Mouse (Mus musculus): ENCODE measurements around the gene Spg21. TPM values are rescaled to one million over a fixed set of nuclear protein-coding genes. Genes with fewer than 3 reads are reported as not detected.
A peak's percentile ranks its signal among the peaks of the same experiment; 100 is the strongest.

The Spg21 gene
- polyA plus RNA-seq, 1 experiment from 2014 or later: 102 TPM

DNA sequence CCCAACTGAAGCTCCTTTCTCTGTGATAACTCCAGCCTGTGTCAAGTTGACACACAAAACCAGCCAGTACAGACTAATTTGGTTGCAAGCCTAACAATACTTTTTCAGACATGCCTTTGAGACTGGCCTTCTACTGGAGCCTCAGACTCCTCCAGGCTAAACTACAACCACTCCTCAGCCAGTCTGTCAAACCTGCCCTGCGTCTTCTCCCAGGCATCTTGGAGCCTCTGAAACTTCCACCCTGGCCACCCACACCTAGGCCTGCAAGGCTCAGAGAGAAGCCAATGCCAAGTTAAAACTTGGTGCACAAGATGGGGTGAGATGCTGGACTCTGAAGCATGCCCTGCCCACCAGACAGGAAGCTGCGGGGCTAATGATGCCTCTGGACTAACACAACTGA is 31.6 kb downstream of the Spg21 start:
- WGBS: 86% methylated on average over 2 of the region's 2 CpGs
- Histone ChIP-seq H3K36me3 (peaks cover 22% of the 10 kb centered on the region), H3K27ac (no peak overlapping the region), H3K4me1 (replicated peaks) (no peaks in the 10 kb centered on the region), H3K4me3 (no peak overlapping the region), H3K9me3 (no peaks in the 10 kb centered on the region), H3K27me3 (ENCODE audit: insufficient read depth, poor library complexity, severe bottlenecking) (no peaks in the 10 kb centered on the region)
- no peak for DNase-seq (ENCODE audit: low spot score)

DNA sequence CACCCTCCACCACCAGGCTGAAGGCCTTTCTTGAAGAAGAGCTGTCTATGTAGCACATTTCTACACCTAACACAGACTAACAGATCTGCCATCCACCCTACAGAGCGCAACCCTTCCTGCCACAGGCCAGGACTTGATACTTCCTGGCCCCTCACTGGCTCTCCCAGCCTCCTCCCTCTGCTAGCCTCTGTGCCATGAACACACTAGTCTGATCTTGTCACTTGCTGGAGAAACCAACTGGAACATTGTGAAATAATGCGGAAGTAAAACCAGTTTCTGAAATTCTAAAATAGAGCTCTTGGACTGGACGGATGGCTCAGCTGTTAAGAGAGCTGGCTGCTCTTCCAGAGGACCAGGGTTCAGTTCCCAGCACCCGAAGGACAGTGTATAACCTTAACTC is 32.1 kb downstream of the Spg21 start:
- Histone ChIP-seq H3K27ac (no peak overlapping the region), H3K27me3 (ENCODE audit: insufficient read depth, poor library complexity, severe bottlenecking) (no peaks in the 10 kb centered on the region), H3K9me3 (no peaks in the 10 kb centered on the region), H3K4me3 (no peak overlapping the region), H3K4me1 (replicated peaks) (no peaks in the 10 kb centered on the region), H3K36me3 (peaks cover 17% of the 10 kb centered on the region)
- DNase-seq (ENCODE audit: low spot score): no peak
- 89% methylated on average over 4 of the region's 4 CpGs for WGBS

DNA sequence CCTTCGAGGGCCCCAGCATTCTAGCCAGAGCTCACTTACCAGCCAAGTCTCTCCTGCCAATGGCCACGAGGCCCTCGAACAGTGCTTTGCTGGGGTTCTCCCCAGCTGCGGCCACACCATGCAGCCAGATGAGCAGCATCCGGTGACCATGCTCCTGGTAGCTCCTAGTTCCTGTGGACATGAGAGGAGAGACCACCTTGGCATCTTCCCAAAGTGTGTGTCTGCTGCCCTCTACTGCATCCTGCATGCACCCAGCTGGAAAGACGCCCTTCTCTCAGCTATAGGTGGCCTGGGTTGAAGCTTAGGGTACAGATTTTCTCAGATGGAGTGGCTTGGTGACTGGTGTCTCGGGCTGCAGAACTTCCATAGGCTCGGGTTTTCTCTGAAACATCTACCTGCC is 41.4 kb downstream of the Spg21 start:
- H3K27ac ChIP-seq: no peak overlapping the region
- no peaks in the 10 kb centered on the region for H3K9me3 ChIP-seq
- no peak overlapping the region for H3K4me3 ChIP-seq
- H3K36me3 ChIP-seq: no peaks in the 10 kb centered on the region
- 0 out of 2 replicates have a peak, but pooled peaks cover 5% of the 10 kb centered on the region for H3K4me1 ChIP-seq (replicated peaks)
- no peaks in the 10 kb centered on the region for H3K27me3 ChIP-seq (ENCODE audit: insufficient read depth, poor library complexity, severe bottlenecking)
- DNase-seq (ENCODE audit: low spot score): peak; percentile 40
- WGBS: 68% methylated on average over 8 of the region's 8 CpGs

DNA sequence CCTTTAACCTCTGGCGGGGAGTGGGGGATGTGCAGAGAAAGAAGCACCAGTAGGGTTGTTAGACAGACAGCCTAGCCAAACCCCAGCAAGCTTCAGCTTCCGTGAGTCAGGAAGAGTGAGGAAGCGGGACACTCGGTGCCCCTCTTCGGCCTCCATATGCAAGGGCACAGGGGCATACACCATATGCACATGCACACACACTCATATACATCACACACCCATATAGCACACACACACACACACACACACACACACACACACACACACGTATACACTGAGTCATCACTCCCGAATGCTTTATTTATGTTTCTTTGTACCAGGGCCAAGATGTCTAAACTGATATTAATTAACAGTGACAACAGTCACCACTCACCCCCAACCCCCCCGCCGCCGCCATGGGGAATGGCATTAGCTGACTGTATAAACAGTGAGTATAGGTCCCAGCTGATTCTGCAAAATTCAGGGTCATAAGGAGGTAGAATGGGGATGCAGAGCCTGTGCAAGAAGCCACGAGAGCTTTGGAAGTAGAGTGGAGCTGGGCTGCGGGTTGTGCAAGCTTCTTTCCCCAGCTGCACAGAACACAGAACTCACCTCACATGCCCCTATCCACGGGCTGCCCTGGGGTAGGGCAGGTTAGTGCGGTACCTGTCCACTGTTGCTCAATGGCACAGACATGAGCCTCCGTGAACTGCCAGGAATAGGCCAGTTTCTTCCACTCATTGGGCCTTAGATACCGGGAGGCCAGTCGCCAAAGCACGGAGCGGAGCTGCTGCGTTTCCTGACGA is 42.2 kb downstream of the Spg21 start:
- Histone ChIP-seq H3K9me3 (no peaks in the 10 kb centered on the region), H3K4me1 (replicated peaks) (0 out of 2 replicates have a peak, but pooled peaks cover 5% of the 10 kb centered on the region), H3K27ac (no peak overlapping the region), H3K4me3 (no peak overlapping the region), H3K27me3 (ENCODE audit: insufficient read depth, poor library complexity, severe bottlenecking) (no peaks in the 10 kb centered on the region), H3K36me3 (no peaks in the 10 kb centered on the region)
- 85% methylated on average over 21 of the region's 21 CpGs for WGBS
- no peak for DNase-seq (ENCODE audit: low spot score)

DNA sequence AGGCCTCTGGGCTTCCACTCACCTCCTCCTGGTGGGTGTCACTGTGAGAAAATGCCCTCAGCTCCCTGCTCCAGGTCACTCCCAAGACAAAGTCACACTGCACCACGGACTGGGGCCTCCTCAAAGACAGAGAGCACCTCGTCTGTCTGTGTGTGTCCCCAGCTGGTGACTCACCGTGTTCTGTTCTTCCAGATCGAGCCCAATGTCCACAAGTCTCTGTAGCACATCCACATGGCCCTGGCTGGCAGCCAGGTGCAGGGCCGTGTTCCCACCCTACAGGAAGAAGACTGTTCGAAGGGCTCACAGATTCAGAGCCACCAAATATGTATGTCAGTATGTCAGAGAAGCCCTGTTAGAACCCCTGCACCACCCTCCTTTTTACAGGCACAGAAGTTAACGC is 47.7 kb downstream of the Spg21 start:
- DNase-seq (ENCODE audit: low spot score): no peak
- no peaks in the 10 kb centered on the region for H3K36me3 ChIP-seq
- H3K4me3 ChIP-seq: no peak overlapping the region
- peaks cover 13% of the 10 kb centered on the region; the same call in 1 of the 2 replicates for H3K4me1 ChIP-seq (replicated peaks)
- WGBS: 83% methylated on average over 7 of the region's 7 CpGs
- no peaks in the 10 kb centered on the region for H3K27me3 ChIP-seq (ENCODE audit: insufficient read depth, poor library complexity, severe bottlenecking)
- H3K9me3 ChIP-seq: no peaks in the 10 kb centered on the region
- no peak overlapping the region for H3K27ac ChIP-seq

DNA sequence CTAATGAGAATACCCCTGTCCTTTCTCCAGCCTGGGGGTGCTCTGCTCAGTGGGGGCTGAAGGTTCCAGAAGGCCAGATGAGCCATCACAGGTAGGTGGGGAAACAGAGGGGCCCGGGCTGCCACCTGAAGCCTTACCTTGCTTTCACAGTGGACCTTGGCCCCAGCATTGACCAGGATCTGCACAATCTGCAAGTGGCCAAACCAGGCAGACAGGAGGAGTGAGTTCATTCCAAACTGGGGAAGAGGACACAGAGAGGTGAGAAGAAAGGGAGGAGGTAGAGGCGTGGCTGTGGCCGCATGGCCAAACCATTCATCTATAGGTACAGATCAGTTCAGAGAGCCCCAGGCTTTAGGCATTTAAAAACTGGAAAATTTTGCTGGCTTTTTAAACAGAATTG is 51.8 kb downstream of the Spg21 start:
- Histone ChIP-seq H3K9me3 (no peaks in the 10 kb centered on the region), H3K4me3 (no peak overlapping the region), H3K36me3 (no peaks in the 10 kb centered on the region), H3K4me1 (replicated peaks) (peaks cover 30% of the 10 kb centered on the region), H3K27me3 (ENCODE audit: insufficient read depth, poor library complexity, severe bottlenecking) (no peaks in the 10 kb centered on the region), H3K27ac (no peak overlapping the region)
- WGBS: 93% methylated on average over 3 of the region's 3 CpGs
- DNase-seq (ENCODE audit: low spot score): no peak

DNA sequence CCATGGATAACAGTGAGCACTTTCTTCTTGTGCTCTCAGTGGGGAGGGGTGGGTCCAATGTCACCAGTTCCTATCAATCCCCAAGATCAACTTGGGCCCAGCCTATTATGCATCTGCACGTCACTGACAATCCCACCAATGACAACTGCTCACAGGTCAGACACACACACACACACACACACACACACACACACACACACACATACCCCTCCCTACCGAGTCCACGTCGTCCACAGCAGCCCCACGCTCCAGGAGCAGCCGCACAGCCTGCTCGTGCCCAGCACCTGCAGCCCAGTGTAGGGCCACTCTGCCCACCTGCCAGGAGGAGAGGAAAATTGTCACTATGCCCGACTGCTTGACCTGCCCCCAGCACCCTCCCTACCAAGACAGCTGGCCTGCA is 53.7 kb downstream of the Spg21 start:
- Histone ChIP-seq H3K27me3 (ENCODE audit: insufficient read depth, poor library complexity, severe bottlenecking) (0 out of 2 replicates have a peak, but pooled peaks cover 3% of the 10 kb centered on the region), H3K4me1 (replicated peaks) (peaks cover 33% of the 10 kb centered on the region), H3K4me3 (no peak overlapping the region), H3K27ac (peak overlapping the region; percentile 72), H3K9me3 (no peaks in the 10 kb centered on the region), H3K36me3 (no peaks in the 10 kb centered on the region)
- no peak for DNase-seq (ENCODE audit: low spot score)
- 72% methylated on average over 8 of the region's 8 CpGs for WGBS

DNA sequence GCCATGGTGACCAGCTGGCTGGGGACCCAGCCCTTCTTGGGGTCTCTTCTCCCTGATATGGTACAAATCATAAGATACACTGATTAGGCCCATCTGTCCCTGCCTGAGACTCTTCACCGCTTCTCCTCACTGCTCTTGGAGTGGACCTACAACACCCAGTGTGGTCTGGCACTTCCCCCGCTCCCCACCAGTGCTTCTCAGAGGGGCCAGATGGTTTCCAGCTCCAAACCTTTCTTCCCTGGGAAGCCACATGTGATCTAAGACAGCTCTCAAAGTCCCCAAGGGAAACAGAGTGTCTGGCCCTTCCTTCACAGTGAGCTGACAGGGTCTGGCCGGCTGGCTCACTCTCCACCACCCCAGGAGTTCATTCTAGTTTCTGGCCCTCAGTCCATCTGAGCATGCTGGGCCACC is 54.1 kb downstream of the Spg21 start:
- H3K27ac ChIP-seq: peak overlapping the region; percentile 72
- no peaks in the 10 kb centered on the region for H3K36me3 ChIP-seq
- H3K4me3 ChIP-seq: no peak overlapping the region
- peak; percentile 25 for DNase-seq (ENCODE audit: low spot score)
- H3K9me3 ChIP-seq: no peaks in the 10 kb centered on the region
- H3K4me1 ChIP-seq (replicated peaks): peaks cover 37% of the 10 kb centered on the region
- 0 out of 2 replicates have a peak, but pooled peaks cover 6% of the 10 kb centered on the region for H3K27me3 ChIP-seq (ENCODE audit: insufficient read depth, poor library complexity, severe bottlenecking)
- 58% methylated on average over 3 of the region's 3 CpGs for WGBS

DNA sequence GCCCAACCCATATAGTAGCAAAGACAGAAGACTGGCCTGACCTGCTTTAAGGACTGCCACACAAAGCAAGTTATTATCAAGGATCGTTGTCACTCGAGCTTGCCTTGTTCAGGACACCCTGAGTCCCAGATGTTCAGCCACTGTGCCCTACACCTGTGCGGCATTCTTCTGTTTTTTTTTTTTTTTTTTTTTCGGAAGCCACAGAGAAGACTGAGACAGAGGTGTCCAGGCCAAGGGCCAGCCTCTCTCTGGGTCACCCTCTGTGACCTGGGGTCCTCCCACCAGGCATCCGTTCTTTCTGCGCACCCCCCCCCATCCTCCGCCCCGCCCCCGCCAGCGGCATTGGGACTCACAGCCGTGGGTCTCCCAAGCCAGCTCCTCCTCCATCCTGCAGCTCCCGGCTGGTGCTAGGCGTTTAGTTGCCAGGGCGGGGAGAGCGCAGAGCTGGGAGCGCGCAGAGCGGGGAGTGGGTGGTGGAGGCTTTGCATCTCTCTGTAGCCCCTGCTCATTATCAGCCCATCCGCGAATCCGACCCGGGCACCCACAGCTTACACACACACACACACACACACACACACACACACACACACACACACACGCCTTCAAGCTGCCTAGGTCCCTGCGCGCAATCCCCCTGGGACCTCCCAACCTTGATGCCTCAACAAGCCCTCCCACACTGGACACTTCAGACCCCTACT is 59.2 kb downstream of the Spg21 start, which contains the start of gene Ankdd1a:
TSS of gene Ankdd1a (minus strand) at position 387 of the 698 bp plus-strand sequence.
- Histone ChIP-seq H3K4me3 (peak within 1 kb of the TSS; percentile 47), H3K4me1 (replicated peaks) (peaks cover 38% of the 10 kb centered on the region), H3K27ac (peak within 1 kb of the TSS; percentile 59), H3K27me3 (ENCODE audit: insufficient read depth, poor library complexity, severe bottlenecking) (peaks cover 22% of the 10 kb centered on the region), H3K9me3 (no peaks in the 10 kb centered on the region), H3K36me3 (no peaks in the 10 kb centered on the region)
- WGBS: 8% methylated on average over 24 of the region's 25 CpGs
- peak; percentile 52 for DNase-seq (ENCODE audit: low spot score)

DNA sequence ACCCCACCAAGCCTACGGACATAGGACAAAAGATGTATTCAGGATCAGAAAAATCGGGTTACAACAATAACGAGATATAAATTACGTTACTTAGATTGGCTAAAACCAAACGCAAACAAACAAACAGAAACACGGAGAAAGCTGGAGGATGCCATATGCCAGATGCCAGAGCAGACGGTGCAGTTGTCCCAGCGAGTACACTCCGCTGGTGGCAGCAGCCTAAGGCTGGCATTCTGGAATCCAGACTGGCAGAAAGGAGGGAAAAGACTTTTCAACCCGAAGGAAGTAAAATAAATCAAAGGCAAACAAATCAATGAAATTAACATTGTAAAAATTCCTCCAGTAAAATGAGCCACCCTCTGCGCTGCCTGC is 59.7 kb downstream of the Spg21 start:
- Histone ChIP-seq H3K9me3 (no peaks in the 10 kb centered on the region), H3K4me1 (replicated peaks) (peaks cover 32% of the 10 kb centered on the region), H3K27ac (no peak overlapping the region; the same call in 1 of the 2 replicates), H3K4me3 (peak overlapping the region; percentile 47), H3K36me3 (no peaks in the 10 kb centered on the region), H3K27me3 (ENCODE audit: insufficient read depth, poor library complexity, severe bottlenecking) (peaks cover 22% of the 10 kb centered on the region)
- no peak for DNase-seq (ENCODE audit: low spot score)
- 18% methylated on average over 11 of the region's 11 CpGs for WGBS

DNA sequence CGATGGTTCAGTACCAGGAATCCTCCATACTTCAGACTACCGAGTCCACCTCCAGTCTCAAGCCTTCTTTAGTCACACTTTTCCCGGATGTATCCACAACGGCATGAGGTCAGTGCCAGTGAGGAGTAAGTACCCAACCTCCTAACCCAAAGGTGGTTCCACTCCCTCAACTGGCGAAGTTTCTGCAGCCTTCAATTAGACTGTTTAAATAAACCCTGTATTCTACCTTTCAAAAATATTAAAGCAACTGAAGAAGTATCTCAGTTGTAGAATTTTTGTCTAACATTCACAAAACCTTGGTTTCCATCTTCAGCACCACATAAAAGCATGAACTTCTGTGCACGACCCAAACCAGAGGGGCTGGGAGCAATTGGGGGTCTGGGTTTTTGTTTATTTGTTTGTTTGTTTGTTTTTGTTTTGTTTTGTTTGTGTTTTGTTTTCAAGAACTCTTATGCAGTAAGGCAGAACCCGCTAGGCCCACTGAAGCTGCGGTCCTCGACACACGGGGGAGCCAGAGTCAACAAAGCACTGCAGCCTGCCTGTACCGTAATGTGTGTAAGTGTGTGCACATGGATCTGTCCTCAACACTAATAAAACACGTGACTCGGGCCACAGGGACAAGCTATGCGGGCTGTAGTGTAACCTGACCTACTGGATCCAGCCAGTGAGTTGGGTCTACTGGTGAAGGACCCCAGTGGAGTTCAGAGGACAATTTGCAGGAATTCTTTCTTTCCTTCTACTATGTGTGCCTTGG is 63.0 kb downstream of the Spg21 start:
- no peaks in the 10 kb centered on the region for H3K9me3 ChIP-seq
- 23% methylated on average over 14 of the region's 14 CpGs for WGBS
- peak; percentile 82 for DNase-seq (ENCODE audit: low spot score)

DNA sequence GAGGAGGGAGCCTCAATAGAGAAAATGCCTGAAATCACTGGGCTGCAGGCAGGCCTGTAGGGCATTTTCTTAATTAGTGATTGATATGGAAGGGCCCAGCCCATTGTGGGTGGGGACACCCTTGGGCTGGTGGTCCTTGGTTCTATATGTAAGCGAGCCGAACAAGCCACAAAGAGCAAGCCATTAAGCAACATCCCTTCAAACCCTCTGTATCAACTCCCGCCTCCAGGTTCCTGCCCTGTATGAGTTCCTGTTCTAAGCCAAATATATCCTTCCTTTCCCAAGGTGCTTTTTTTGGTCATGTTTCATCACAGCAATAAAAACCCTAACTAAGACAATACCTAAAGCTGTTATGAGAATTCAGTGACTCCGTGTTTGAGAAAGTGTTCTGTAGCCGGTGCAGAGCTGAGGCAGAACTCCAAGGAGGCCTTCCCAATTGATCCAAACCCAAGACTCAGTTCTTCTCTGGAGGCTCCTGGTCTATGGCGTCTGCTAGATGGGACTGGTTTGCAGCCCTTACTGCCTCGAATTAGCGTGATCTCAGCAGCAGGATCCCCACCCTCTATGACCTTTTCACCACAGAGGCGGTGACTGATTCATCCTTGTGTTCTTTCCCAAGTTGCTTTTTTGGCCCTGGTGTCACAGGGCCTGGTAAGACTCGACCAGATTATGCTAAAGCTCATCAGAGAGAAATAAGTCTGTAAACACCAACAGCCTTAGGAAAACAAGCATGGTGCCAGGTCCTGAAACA is 64.9 kb downstream of the Spg21 start:
- Histone ChIP-seq H3K27ac (no peak overlapping the region), H3K27me3 (ENCODE audit: insufficient read depth, poor library complexity, severe bottlenecking) (peaks cover 9% of the 10 kb centered on the region), H3K4me3 (no peak overlapping the region), H3K4me1 (replicated peaks) (peaks cover 18% of the 10 kb centered on the region), H3K9me3 (no peaks in the 10 kb centered on the region), H3K36me3 (no peaks in the 10 kb centered on the region)
- DNase-seq (ENCODE audit: low spot score): no peak
- WGBS: 77% methylated on average over 10 of the region's 10 CpGs

More for the DNA sequence above, 63.0 kb downstream of the Spg21 start:
- H3K4me3 ChIP-seq: no peak overlapping the region
- no peak overlapping the region for H3K27ac ChIP-seq
- H3K27me3 ChIP-seq (ENCODE audit: insufficient read depth, poor library complexity, severe bottlenecking): peaks cover 22% of the 10 kb centered on the region
- H3K36me3 ChIP-seq: no peaks in the 10 kb centered on the region
- H3K4me1 ChIP-seq (replicated peaks): peaks cover 32% of the 10 kb centered on the region
